Mouse (Mus musculus): ENCODE measurements around the gene Hist1h3g.
A peak's percentile ranks its signal among the peaks of the same experiment; 100 is the strongest.

Hist1h3g gene

DNA sequence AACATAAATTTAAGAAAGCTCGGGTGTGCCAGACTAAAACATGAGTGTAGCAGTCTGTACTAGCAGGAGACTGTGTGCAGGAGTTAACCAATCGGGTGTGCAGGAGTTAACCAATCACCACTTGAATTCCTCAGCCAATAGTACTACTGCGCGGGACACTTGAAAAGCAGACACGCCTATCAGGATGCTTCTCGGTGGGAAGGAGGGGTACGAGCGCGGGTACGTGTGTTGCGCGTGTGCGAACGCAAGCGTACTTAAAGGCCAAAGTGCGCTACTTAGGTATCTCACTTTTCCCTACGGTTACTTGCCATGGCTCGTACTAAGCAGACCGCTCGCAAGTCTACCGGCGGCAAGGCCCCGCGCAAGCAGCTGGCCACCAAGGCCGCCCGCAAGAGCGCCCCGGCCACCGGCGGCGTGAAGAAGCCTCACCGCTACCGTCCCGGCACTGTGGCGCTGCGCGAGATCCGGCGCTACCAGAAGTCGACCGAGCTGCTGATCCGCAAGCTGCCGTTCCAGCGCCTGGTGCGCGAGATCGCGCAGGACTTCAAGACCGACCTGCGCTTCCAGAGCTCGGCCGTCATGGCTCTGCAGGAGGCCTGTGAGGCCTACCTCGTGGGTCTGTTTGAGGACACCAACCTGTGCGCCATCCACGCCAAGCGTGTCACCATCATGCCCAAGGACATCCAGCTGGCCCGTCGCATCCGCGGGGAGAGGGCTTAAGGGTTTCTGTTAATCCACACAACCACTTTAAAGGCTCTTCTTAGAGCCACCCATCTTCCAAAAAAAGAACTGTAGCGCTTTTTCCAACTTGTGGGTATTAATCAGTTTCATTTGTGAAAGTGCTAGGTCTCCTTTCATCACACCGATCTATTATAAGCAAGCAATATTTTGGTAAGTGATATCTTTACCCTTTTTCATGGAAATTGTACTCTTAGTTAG lies at the start of gene Hist1h3g:
Hist1h3g (plus strand) TSS at position 286 of the 939 bp plus-strand sequence.
- peak; percentile 81 for DNase-seq

DNA sequence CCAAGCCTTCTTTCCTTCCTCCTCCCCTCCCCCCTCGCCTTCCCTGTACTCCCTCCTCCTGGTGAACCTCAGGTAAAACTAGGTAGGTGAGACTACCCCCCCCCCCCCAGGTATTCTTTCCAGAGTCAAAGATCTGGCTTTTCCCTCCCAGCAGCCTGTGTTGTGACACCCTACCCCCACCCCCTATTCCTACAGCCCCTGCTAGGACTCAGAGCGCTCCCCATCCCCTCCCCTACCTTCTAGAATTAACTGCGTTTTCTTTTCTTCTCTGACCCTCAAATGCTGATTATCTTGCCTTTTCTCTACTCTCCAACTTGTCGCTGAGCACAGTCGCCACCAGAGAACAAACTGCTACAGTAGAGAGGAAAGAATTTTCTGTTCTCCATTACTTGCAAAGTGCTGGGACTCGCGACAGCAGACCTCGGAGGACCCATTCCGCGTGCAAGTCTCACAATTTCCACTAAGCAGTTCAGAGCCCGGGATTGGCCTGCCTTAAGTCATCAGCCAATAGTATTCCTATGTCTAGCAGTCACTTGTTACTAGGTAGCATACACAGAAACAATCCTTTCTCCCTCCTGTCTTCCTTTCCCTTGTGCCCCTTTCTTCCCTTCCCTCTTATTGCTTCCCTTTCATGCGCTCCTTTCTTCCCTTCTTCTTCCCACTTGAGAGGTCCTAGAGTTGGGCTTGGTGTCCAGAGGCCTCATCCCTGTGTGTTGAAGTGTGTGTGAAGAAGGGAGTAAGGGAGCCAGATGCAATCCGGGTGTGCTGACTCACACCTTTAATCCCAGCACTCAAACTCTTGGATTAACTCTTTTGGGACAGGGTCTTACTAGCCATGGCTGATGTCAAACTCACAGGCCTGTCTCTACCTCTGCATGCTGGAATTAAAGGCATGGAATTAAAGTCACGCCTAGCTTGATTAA lies 46.6 kb upstream of the Hist1h3g start, which contains the start of gene Btn2a2:
Btn2a2 (minus strand) TSS at position 458 of the 923 bp plus-strand sequence.
- DNase-seq: peak; percentile 38 to 43

DNA sequence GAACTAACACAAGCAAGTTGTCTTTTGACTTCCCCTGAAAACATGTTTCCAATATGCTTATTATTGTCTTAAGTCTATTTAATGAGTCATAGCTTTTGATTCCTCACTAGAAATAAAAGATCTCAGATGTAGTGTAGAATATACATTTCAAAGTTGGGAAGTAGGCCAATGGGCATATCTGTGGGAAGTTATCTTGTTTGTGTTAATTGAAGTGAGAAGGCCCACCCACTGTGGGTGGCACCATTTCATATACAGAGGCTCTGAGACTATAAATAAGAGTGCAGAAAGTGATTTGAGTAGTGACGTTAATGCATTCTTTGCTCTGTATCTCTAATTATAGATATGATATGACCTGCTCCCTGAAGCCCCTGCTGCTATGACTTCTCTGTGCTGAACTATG lies 44.4 kb upstream of the Hist1h3g start:
- no peak for DNase-seq

DNA sequence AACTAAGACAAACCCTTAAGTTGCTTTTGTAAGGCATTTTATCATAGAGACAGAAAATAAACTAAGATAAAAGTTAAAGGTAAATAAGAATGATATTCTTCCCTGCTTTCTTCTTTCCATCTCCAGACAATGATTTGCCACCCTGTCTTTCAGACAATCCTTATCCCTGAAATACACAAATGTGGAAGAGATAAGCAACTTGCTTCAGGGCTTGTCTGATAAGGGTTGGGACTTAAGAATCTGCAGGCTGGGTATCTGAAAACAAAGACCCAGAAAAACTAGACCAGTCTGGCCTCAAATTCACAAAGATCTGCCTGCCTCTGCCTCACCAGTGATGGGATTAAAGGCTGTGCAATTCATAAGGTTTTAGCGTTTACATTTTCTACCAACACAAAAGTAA lies 44.0 kb upstream of the Hist1h3g start:
- no peak for DNase-seq

DNA sequence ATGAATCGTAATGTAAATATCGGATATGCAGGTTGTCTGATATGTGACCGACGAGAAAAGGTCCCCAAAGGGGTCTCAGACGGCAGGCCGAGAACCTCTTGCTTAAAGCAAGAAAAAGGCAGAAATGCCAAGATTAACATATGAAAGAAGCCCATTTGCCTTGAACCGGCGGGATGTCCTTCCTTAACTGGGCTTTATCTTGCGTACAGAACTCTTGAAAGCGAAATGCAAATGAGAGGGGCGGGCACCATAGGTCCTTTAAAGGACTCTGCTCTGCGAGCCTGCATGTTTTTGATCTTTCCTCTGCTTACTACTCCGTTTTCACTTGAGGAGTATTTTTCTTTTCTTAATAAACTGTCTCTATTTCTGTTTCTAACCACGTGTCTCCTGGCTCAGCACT lies 43.2 kb upstream of the Hist1h3g start:
- DNase-seq: no peak

DNA sequence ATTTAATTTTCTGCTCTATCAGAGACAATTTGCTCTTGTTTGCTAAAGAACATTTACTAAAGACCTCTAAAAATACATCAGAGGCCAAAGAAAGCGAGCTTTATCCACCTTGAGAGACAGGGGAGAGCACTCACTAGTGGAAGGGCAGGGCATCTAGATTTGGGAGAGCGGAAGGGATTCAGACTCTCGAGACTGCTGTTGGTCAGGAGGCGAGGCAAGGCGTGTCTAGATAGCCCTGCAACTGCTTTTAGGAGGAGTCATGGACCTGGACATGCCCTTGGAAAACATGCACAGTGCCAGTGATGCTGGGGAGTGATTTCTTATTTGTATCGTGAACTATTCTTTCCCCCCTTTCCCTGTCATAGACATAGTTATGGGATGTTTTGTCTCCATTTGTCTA lies 39.7 kb upstream of the Hist1h3g start:
- no peak for DNase-seq

DNA sequence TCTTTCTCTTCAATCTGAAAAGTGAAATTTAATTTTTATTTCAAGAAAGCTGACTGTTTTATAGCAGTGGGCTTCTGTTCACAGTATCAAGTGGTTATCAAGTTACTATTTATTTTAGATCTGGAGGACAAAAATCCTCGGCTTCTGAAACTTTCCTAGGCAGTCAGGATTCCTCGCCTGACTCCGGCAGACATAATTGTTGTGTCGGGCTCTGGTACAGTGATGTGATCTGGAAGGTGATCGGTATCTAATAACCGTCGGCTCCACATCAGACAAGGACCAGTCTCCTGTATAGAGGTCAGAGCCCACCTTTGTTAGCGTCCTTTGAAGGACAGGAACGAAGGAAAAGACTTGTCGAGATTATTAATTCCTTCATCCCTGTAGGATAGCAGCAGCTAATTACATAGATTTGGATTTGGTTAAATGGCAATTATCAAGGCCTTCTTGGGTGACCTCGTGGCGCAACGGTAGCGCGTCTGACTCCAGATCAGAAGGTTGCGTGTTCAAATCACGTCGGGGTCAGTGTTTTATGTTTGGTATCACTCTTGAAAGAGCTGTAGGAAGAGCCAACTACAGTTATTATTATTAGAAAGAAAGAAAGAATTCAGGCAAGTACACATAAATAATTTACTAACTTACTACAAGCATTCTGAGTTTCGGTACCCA lies 37.4 kb upstream of the Hist1h3g start:
- DNase-seq: no peak

DNA sequence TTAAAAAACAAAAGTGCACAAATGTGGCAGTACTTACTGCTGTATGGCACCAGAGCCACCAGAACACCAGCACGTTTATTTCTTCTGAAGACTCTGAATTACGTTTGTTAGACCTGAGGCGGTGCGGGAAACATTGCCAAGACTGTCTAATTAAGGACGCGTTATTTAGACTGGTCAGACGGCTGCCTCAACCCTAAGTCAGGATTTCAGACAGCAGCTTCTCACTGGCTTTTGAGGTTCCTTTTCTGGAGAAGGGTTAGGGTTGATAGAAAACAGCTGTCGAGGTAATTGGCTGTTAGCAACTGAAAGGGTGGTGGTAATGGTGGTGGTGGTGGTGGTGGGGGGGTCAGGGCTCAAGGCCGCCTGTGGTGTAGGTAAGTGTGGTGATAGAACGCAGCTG lies 36.6 kb upstream of the Hist1h3g start:
- DNase-seq: no peak

DNA sequence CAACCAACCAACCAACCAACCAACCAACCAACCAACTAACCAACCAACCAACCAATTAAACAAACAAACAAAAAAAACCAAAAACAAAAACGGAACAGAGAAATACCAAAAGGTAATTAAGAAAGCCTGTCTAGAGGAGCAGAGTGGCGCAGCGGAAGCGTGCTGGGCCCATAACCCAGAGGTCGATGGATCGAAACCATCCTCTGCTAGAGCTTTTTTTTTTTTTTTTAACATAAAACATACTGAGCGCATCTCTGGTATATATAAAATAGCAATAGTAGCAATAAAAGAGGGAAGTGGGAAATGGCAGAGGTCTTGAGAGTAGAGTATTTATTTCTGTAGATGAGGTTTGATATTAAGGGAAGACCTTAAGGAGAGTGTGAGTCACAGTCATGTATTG lies 35.3 kb upstream of the Hist1h3g start:
- no peak for DNase-seq

DNA sequence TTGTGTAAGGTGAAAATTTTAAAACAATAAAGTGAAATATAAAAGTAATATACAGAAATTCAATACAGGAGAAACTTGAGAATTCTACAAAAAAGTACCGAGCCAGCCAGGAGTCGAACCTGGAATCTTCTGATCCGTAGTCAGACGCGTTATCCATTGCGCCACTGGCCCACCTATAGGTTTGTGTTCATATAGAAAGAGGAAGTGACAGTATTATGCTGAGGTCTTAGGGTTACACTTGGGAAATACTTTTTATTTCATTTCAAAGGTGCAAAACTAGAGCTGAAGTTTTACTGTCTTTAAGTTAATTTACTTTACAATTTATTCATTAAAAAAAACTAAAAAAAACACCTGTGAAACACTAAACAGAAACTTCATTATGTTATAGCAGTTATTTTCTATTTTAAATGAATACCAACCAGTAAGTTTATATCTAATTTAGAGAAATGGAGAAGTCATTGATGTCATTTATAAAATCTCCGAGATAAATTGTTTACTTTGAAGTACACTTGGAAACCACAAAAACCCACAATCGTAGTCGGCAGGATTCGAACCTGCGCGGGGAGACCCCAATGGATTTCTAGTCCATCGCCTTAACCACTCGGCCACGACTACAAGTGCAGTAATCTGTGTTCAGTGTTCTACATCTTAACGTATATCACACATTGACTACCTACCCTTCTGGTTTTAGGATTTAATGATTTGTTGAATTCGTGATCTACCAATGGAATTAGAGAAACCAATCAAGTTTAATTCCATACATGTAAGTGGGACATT lies 34.6 kb upstream of the Hist1h3g start:
- peak in 1 of 2 experiments; percentile 31 for DNase-seq

DNA sequence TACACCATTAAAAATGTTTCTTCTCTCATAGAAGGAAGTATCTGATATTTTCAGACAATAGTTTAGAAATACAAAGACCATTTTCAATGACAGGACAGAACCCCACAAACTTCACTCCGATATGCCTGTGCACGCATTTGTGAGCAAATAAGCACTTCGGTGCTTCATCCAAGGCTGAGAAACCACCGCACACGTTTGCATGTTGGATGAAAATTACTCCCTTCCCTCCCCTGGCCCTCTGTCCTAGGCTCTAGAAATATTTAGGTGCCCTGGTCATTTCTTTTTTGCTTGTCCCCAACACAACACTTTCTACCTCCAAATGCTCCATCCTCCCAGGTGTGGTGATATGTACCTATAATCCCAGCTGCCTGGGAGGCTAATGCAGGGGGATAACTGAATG lies 33.7 kb upstream of the Hist1h3g start:
- DNase-seq: no peak

DNA sequence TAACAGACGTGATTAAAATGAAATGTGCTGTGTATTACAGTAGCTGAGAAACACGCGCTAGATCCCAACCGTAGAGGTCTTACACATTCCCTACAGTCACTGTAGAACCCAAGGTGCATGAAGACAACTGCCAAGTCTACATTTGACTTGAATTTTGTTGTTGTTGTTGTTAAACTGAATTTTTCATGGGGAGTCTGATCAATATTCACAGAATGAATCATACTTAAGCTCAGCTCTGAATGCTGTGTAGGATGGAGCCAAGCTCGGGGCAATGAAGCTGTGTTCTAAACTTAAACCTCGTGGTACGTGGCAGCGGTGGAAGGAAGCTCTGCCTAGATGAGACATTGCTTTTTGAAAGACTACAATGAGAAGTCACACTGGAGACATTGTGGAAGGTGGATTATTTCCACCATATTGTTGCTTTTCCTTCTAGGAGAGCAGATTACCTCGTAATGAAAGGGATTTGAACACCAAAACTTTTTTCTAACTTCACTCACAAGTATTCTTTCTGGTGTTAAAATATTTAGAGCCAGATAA lies 33.1 kb upstream of the Hist1h3g start:
- no peak for DNase-seq

DNA sequence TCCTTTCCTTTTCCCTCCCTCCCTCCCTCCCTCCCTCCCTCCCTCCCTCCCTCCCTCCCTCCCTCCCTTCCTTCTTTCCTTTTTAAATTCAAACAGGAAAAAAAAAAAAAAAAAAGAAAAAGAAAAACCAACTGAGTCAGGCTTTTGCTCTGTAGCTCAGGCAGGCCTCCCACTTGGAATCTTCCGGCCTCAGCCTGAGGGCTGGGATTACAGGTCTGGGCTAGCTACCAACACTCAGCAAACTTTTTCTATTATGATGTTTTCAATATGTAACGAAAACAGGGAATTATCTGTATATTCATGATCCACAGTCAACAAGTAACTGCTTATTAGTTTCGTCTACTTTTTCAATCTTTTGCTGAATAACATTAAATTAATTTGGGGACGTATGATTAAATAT lies 32.3 kb upstream of the Hist1h3g start:
- DNase-seq: no peak

DNA sequence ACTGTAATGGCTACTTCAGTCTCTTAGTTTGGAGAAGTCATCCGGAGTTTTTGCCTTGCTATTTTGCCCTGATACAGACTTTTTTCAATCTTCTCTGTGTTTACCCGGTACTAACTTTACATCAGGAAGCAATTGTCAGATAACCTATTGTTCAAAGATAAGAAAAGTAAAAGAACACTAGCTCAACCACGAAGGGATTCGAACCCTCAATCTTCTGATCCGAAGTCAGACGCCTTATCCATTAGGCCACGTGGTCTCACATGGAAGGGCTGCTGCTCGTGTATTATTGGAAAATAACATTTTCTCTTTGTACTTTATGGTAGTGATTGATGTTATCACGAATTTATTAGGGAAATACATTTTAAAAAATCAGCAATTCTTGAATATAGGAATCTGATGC lies 31.4 kb upstream of the Hist1h3g start:
- peak in 1 of 2 experiments; percentile 26 for DNase-seq

DNA sequence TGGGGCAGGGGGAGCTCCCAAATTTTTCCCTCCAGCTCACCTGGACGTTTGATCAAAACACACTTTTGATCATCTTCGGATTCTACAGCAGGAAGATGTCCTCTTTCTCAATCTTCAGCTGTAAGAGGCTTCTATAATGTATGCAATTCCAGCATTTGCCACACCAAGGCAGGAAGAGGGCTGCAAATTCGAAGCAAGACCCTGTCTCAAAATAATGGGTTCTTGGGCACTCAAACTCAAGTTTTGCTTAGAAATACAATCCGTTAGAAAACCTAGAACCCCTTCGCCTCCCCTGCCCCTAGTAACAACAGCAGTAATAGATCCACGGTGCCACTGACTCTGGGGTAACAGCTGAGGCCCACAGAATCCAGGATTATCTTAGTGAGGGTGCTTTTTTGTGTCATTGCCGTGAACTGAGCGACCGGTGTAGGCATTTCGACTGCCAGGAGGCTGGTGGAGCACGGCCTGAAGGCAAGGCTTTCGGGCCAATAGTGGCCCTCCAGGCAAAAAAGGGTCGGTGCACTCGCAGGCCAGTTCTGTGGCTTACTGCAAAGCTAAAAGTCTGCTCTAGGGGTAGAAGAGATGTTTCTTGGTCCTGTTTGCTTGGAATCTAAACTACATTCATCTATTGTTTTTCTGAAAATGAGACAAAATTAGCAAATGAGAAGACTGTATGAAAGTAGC lies 29.4 kb upstream of the Hist1h3g start:
- DNase-seq: no peak

DNA sequence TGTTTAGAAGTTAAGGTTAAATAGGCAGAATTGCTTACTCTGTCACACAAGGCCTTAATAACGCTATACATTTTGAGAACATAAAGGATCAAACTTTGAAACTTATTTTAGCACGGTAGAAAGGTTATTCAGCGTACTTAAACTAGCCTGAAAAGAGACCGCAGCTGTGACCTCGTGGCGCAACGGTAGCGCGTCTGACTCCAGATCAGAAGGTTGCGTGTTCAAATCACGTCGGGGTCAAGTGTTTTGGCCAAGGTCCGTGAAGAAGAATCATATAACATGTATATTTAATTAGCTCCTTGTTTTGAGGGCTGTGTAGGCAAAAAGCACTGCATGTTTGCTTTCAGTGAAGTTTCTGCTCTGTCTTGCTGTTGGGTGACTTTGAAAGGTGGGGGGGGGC lies 28.9 kb upstream of the Hist1h3g start:
- no peak for DNase-seq

DNA sequence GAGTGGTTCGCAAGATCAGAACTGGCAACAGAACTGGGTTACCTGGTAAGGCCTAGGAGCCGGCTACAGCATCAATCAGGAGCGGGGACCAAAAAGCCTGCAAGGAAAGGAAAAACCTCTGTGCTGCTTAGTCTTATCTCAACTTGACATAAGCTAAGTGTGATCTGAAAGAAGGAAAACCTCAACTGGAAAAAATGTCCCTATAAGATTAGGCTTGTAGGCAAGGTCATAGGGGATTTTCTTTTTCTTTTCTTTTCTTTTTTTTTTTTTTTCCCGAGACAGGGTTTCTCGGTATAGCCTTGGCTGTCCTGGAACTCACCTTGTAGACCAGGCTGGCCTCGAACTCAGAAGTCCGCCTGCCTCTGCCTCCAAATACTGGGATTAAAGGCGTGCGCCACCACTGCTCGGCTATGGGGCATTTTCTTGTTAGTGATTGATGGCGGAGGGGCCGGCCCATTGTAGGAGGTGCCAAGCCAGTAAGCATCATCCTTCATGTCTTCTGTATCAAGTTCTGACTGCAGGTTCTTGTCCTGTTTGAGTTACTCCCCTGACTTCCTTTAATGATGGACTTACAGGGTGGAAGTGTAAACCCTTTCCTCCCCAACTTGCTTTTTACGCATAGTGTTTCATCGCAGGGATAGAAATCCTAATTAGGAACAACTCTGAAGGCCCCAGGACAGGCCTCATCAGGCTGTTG lies 28.3 kb upstream of the Hist1h3g start:
- no peak for DNase-seq

DNA sequence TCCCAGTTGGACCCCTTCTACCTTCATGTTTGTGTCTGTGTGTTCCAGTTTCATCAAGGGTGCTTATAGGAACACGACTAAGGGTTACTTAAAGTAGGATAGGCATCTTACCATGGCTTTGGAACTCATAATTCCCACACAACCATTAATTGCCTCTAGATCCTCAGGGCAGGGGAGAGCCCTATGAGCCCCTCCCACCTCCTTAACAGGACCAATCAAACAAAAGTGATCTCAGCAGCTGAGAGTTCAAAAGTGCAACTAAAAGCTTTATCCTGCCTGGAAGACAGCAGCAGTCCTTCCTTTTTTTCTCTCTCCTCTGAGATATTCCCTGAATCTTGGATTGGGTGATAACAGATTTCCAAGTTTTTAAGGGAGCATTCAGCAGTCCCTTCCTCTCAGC lies 25.1 kb upstream of the Hist1h3g start:
- no peak for DNase-seq

DNA sequence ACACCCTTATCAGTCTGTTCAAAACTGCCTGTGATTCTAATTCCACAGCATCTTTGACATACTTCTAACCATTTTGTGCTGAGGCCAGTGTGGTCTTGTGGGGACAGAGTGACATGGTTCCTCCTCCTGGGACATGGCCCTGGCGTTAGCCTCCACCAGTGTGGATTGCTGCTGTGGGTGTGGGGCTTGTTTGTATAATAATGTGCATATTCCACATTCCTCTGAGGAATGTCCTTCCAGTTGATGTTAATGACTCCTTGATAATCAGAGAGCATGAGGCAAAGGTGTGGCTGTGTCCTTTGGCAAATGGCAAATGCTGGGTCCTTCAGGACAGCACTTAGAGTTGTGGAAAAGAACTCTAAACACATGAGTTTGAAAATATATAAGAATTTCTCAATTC lies 21.7 kb upstream of the Hist1h3g start:
- DNase-seq: no peak

DNA sequence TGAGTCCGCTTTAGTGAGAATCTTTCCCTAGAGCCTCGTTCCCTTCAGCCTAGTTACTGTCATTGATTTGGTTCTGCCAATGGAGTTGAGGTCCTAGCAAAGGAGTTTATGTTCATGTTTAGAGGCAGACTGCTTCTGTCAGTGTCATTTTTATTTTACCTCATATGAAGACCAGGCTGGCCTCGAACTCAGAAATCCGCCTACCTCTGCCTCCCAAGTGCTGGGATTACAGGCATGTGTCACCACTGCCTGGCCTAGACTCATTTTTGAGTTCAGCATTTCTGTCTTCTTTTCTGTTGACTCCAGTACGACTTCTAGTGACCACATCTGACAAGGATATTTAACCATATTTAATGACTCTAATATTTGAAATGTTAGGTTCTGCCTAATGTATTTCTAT lies 19.9 kb upstream of the Hist1h3g start:
- DNase-seq: no peak

Data from kidney, adult 8-10 months (tissue).